Mouse (Mus musculus) midbrain, embryonic 11.5 days (tissue): ENCODE measurements at regions not wholly inside any gene's neighbourhood (a gene's known extent, or its start where the extent isn't known, plus 50 kb on each side); places are given as distances from the start of the nearest gene placed in this dataset.

Source experiments
- ATAC-seq: fragments of 200-750 bp; cut with Nextera tagmentation; 2 replicates; pipeline ENCODE4 v1.8.0; 2017; ENCODE audit warnings: moderate TSS enrichment, moderate library complexity; ENCODE audit not compliant: low FRiP score
- DNase-seq: peaks from one replicate; pipeline ENCODE4 v3.0.0; 2015; ENCODE audit warnings: low spot score; ENCODE audit errors: missing footprints
- H3K27ac ChIP-seq: fragments of 300-500 bp; sonication (generic); 2 replicates; pipeline ENCODE4 v1.5.1; 2014; ENCODE audit warnings: low read depth, low read length
- H3K27me3 ChIP-seq: fragments of 300-500 bp; sonication (generic); 2 replicates; pipeline ENCODE4 v1.6.1; 2014; ENCODE audit warnings: mild to moderate bottlenecking, low read length, moderate library complexity, mixed read lengths; ENCODE audit not compliant: control insufficient read depth, insufficient read depth
- H3K36me3 ChIP-seq: fragments of 300-500 bp; sonication (generic); 2 replicates; pipeline ENCODE4 v1.6.1; 2014; ENCODE audit warnings: mild to moderate bottlenecking, low read length, moderate library complexity, mixed read lengths; ENCODE audit not compliant: control insufficient read depth, insufficient read depth
- H3K4me1 ChIP-seq: fragments of 300-500 bp; sonication (generic); 2 replicates; pipeline ENCODE4 v1.6.1; 2014; ENCODE audit warnings: low read length; ENCODE audit not compliant: control insufficient read depth, insufficient read depth
- H3K4me2 ChIP-seq: fragments of 300-500 bp; sonication (generic); 2 replicates; pipeline ENCODE4 v1.6.1; 2014; ENCODE audit warnings: mild to moderate bottlenecking, moderate library complexity
- H3K4me3 ChIP-seq: fragments of 300-500 bp; sonication (generic); 2 replicates; pipeline ENCODE4 v1.5.1; 2014; ENCODE audit warnings: low read depth, low read length
- H3K9ac ChIP-seq: fragments of 300-500 bp; sonication (generic); 2 replicates; pipeline ENCODE4 v1.6.1; 2014; ENCODE audit warnings: low read length
- H3K9me3 ChIP-seq: fragments of 300-500 bp; sonication (generic); 2 replicates; pipeline ENCODE4 v1.6.1; 2016; ENCODE audit warnings: low read length; ENCODE audit not compliant: control insufficient read depth
- WGBS: fragments of 180-500 bp; shearing (Covaris S2); extraction: QIAGEN DNeasy Blood & Tissue Kit; methylation state at CpG from one replicate; pipeline ENCODE4 v1.1.7; 2014; 5-methylcytosine and 5-hydroxymethylcytosine counted together

DNA sequence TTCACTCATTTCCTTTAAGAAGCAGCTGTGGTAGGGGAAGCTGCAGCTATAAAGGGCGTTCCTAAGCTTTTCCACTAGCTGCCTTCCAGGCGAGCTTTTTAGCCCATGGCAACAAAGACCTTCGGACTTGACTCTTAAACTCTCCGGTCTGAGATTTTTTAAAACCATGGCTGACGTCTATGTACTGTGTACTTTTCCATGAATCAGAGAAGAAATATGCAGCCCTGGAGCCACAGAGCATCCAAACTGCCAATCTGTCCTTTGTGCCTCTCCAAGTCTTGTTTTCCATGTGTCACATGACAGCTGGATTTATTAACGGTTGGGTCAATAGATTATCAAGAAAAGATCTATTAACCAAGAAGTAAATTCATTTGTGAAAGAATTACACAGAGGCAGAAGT lies 78.9 kb upstream of the Gm9887 start:
- H3K27ac ChIP-seq, result no peak overlapping the region
- H3K4me2 ChIP-seq, result no peak overlapping the region
- no peak overlapping the region for H3K4me3 ChIP-seq
- no peaks in the 10 kb centered on the region for H3K9me3 ChIP-seq
- H3K36me3 ChIP-seq, result no peaks in the 10 kb centered on the region
- DNase-seq (no peak), ATAC-seq (no peak)
- no peak overlapping the region for H3K9ac ChIP-seq
- no peaks in the 10 kb centered on the region for H3K27me3 ChIP-seq
- 75% methylated on average over 6 of the region's 6 CpGs for WGBS
- peaks cover 11% of the 10 kb centered on the region for H3K4me1 ChIP-seq

DNA sequence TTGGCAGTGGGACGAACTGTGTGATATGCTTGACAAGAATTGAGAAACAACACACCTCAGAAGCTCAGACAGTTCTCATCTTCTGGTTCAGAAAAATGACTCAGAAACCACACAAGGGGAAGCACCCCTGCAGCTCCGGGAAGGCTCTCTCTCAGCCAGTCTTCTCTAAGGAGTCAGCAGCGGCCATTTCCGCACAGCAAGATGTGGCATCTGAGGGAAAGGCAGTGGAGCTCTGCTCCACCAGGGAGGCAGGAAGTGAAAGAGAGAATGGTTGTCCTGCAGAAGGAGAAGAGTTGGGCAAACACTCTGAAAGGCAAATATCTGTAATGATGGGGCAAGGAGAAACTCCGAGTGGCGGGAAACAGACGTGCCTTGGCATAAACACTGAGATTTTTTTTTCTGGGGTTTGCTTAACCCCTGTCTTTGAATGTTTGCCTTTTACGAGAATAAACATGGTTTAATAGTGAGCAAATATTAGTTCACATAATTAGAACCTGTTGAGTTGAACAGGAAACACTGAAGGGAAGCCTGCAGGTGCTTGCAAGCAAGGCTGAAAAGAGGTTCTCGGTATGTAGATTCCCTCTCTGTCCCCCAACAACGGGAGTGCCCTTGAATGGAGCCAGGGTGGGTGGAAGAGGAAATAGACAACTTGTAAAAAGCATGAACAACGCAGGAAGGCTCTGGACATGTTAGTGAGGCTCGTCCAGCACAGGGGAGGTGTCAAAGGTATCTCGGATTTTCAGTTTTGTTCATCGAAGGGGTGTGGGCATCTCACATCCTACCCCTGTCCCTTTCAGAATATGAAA lies 75.9 kb upstream of the Gm9887 start:
- Histone ChIP-seq H3K4me3 (no peak overlapping the region), H3K9ac (no peak overlapping the region), H3K9me3 (no peaks in the 10 kb centered on the region), H3K4me2 (no peak overlapping the region), H3K36me3 (no peaks in the 10 kb centered on the region), H3K4me1 (peaks cover 14% of the 10 kb centered on the region), H3K27me3 (no peaks in the 10 kb centered on the region), H3K27ac (no peak overlapping the region)
- DNase-seq (no peak), ATAC-seq (no peak)
- WGBS, result 67% methylated on average over 14 of the region's 14 CpGs

DNA sequence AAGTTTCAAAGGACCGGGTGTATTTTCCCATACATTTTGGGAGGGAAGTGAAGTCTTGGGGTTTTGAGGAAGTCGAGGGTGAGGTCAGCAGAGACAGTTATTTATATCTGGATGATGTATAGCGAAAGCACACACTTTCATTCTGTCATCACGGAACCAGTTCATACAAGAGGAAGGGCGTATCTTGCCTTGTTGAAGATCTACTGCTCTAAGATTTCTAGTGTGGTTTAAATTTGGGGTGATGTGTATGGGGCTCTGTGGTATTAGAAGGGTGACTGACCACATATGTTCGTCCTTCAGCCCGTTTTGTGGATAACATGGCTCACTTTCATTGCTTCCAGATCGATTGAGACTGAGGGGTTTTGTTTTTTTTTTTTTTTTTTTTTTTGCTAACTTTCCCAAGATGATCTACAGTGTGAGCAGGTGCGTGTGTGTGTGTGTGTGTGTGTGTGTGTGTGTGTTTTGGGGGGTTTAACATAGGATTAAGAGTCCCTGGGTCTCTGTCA lies 75.1 kb upstream of the Gm9887 start:
- Histone ChIP-seq H3K4me2 (peak overlapping the region; percentile 13; the same call in 1 of the 2 replicates), H3K9me3 (no peaks in the 10 kb centered on the region), H3K4me3 (no peak overlapping the region), H3K27me3 (no peaks in the 10 kb centered on the region), H3K4me1 (peaks cover 14% of the 10 kb centered on the region), H3K36me3 (no peaks in the 10 kb centered on the region), H3K9ac (no peak overlapping the region), H3K27ac (no peak overlapping the region; the same call in 1 of the 2 replicates)
- DNase-seq (peak; percentile 88), ATAC-seq (no peak)
- WGBS, result 80% methylated on average over 9 of the region's 9 CpGs

DNA sequence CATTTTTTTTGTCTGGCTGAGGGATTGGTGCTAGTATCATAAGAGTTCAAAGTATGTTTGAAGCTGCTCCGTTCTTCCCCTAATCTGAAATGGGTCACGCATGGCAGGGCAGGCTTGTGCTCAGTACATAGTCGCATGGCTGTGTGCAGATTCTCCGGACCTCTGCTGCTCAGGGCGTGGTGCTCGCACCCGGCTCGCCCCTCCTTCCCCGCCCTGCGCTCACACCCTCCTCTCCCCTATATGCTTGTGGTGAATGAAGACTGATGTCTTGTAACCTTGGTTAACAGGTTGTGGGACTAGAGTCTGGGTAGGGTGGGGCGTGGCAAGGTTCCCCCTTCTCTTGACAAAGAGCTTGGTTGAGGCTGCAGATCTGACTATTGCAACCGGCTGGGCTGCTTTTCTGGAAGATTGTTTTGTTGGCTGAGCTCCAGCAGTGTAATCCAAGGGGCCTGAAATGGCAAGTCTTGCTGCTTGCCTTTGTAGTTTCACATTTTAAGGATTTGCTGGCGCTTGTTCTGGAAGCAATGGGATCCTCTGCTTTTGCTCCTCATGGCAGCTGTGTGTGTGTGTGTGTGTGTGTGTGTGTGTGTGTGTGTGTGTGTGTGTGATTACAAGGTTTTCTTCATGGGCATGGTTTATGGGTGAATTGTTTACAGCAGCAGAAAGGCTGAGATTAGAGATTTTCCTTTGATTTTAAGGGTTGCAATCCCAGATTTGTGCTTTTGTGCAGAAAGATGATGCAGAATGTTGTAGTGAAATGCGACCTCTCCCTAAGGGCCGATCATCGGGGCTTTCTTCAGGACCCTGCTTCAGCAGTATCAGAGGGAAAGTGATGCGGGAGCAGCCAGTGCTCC lies 74.4 kb upstream of the Gm9887 start:
- Histone ChIP-seq H3K4me1 (peaks cover 14% of the 10 kb centered on the region), H3K9me3 (no peaks in the 10 kb centered on the region), H3K27me3 (no peaks in the 10 kb centered on the region), H3K4me3 (0 out of 2 replicates have a peak overlapping the region, but pooled peaks have one; percentile 4), H3K4me2 (peak overlapping the region; percentile 34), H3K27ac (peak overlapping the region; percentile 28), H3K9ac (peak overlapping the region; percentile 1), H3K36me3 (no peaks in the 10 kb centered on the region)
- ATAC-seq (peak; percentile 90), DNase-seq (peak; percentile 93)
- 33% methylated on average over 17 of the region's 17 CpGs for WGBS

DNA sequence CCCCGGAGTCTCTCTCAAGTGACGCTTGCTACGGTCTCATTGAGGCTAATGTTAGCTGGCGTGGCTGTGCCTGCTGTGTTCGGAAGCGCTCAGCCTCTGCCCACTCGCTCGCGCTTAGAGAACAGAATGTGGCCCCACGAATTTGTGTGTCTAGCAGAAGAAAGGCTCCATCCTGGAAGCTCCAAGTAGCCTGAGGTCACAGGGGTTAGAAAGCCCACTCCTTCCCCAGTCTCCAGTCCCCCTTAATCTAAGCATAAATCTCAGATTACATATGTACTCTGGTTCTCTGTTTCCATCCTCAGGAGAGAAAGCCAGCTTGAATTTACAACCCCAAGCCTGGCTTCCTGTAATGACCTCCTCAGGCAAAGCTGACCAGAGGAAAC lies 73.8 kb upstream of the Gm9887 start:
- H3K9ac ChIP-seq, result peak overlapping the region; percentile 1; the same call in 1 of the 2 replicates
- peak overlapping the region; percentile 34 for H3K4me2 ChIP-seq
- DNase-seq, result no peak
- no peaks in the 10 kb centered on the region for H3K9me3 ChIP-seq
- peaks cover 14% of the 10 kb centered on the region for H3K4me1 ChIP-seq
- ATAC-seq, result peak; percentile 81
- H3K36me3 ChIP-seq, result no peaks in the 10 kb centered on the region
- H3K27ac ChIP-seq, result peak overlapping the region; percentile 28
- H3K4me3 ChIP-seq, result 0 out of 2 replicates have a peak overlapping the region, but pooled peaks have one; percentile 4
- H3K27me3 ChIP-seq, result no peaks in the 10 kb centered on the region
- 24% methylated on average over 10 of the region's 10 CpGs for WGBS

DNA sequence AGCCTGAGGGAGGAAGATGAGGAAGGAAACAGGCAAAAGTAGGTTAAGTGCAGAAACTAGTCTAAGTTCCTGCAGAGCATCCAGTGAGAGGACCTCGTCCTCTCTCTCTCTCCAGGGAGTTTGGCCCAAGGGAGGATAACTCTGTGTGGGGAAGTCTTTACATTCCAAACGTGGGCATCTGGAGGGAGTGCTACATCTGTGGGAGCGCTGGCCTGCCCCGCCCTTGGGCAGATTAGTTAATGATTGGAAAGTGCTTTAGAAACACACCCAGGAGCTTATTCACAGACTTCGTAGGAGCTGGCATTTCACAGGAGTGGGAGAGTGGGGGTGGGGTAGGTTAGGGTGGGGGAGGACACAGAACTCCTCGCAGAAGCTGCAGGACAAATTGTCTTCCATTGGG lies 70.1 kb upstream of the Gm9887 start:
- ATAC-seq (no peak), DNase-seq (no peak)
- WGBS, result 26% methylated on average over 6 of the region's 6 CpGs
- H3K9me3 ChIP-seq, result no peaks in the 10 kb centered on the region
- no peaks in the 10 kb centered on the region for H3K36me3 ChIP-seq
- no peak overlapping the region for H3K9ac ChIP-seq
- H3K27me3 ChIP-seq, result no peaks in the 10 kb centered on the region
- H3K27ac ChIP-seq, result no peak overlapping the region
- no peak overlapping the region for H3K4me3 ChIP-seq
- H3K4me2 ChIP-seq, result no peak overlapping the region
- H3K4me1 ChIP-seq, result peaks cover 14% of the 10 kb centered on the region

DNA sequence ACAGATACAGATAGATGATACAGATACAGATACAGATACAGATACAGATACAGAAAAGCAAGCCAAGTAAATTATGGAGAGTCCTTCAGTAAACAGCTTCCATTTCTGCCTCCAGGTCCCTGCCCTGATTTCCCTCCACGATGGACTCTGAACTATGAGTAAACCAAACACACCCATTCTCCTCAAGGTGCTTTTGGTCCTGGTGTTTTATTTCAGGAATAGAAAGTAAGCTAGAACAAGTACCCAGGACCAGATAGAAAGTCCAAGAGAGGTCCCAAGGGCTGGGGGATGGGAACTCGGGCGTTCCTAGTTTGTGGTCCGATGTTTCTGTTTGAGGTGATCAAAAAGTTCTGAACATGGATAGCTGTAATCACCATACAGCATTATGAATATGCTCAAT lies 69.5 kb upstream of the Gm9887 start:
- Histone ChIP-seq H3K4me2 (no peak overlapping the region), H3K4me1 (peaks cover 9% of the 10 kb centered on the region), H3K36me3 (no peaks in the 10 kb centered on the region), H3K27ac (no peak overlapping the region), H3K9me3 (no peaks in the 10 kb centered on the region), H3K27me3 (no peaks in the 10 kb centered on the region), H3K4me3 (no peak overlapping the region), H3K9ac (no peak overlapping the region)
- 84% methylated on average over 4 of the region's 4 CpGs for WGBS
- DNase-seq (no peak), ATAC-seq (no peak)

DNA sequence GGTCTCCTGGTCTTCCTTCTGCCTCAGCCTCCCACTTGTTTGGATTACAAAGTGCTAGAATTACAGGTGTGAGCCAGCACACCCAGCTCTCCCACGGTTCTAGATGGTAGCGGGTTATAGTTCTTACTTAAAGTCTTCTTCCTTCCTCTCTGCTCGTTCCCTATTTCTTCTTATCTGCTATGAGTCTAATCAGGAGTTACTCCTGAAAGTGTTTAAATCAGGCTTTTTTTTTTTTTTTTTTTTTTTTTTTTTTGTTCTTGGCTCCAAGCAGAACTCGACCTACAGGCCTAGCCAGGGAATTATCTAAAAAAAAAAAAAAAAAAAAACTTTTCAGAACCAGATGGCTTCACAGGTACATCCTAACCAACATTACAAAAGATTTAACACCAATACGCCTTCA lies 66.0 kb upstream of the Gm9887 start:
- no peaks in the 10 kb centered on the region for H3K27me3 ChIP-seq
- no peaks in the 10 kb centered on the region for H3K36me3 ChIP-seq
- no peak overlapping the region for H3K27ac ChIP-seq
- ATAC-seq (no peak), DNase-seq (no peak)
- 80% methylated on average over 5 of the region's 5 CpGs for WGBS
- H3K4me2 ChIP-seq, result no peak overlapping the region
- no peak overlapping the region for H3K4me3 ChIP-seq
- no peaks in the 10 kb centered on the region for H3K4me1 ChIP-seq
- no peaks in the 10 kb centered on the region; the same call in 1 of the 2 replicates for H3K9me3 ChIP-seq
- H3K9ac ChIP-seq, result no peak overlapping the region
